ENCODE assay signal across 11 mouse cellular contexts in the genomic region with DNA sequence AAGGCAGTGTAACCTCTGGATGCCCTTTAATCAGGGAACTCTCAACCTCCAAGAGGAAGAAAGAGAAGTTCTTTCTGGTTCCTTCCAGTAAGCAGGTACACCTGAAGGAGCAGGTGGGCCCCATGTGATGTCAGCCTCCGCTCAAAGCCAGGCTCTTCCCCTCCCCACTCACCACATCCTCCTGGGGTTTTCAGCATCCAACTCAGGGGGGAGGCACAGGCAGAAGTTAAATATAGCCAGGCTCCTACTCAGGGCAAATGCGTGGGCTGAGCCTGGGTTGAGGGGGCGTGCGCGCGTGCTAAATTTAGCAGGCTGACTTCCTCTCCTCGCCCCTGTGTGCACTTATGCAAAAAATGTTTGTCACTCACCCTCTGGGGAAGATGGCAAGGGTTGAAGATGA.
DNase-seq lines count a peak whose midpoint lies in the region; ATAC-seq and TF ChIP-seq lines count a peak whose summit lies in the region.
"Had no signal": no experiment of that assay in that cellular context is flagged by ENCODE, and none has a peak within 500 bp of the region (broad histone marks: within the 10 kb centered on the region; RNA-seq: fewer than 3 reads in every experiment).

No protein-coding gene starts in this region.

- H3K4me2 ChIP-seq in kidney, postnatal 0 days (ENCODE audit: low read length): no peak overlapping the region
- H3K4me2 ChIP-seq: embryonic facial prominence, embryonic 12.5 days; intestine, embryonic 15.5 days; limb, embryonic 13.5 days had no signal

- no peak overlapping the region for H3K9ac ChIP-seq in kidney, postnatal 0 days (ENCODE audit: low read depth, low read length)
- H3K9ac ChIP-seq: embryonic facial prominence, embryonic 12.5 days; intestine, embryonic 15.5 days; limb, embryonic 13.5 days had no signal

- no peaks in the 10 kb centered on the region; the same call in 1 of the 2 replicates for H3K4me1 ChIP-seq in kidney, postnatal 0 days (replicated peaks; ENCODE audit: insufficient read depth, low read length)
- H3K4me1 ChIP-seq: intestine, embryonic 15.5 days; limb, embryonic 13.5 days had no signal

- H3K9me3 ChIP-seq in kidney, postnatal 0 days (replicated peaks; ENCODE audit: low read length): no peaks in the 10 kb centered on the region
- H3K9me3 ChIP-seq: embryonic facial prominence, embryonic 12.5 days; intestine, embryonic 15.5 days; limb, embryonic 13.5 days had no signal

- whole genome bisulfite sequencing in kidney, postnatal 0 days: 14% methylated on average over 7 of the region's 7 CpGs

- no peak overlapping the region for H3K4me3 ChIP-seq in kidney, postnatal 0 days (replicated peaks; ENCODE audit: low read depth, low read length)
- H3K4me3 ChIP-seq: embryonic facial prominence, embryonic 12.5 days; intestine, embryonic 15.5 days; limb, embryonic 13.5 days had no signal

- DNase-seq in kidney, postnatal 0 days (ENCODE audit: low spot score): peak; percentile 36
- DNase-seq in kidney, postnatal 25 days: no peak
- DNase-seq in c-Kit-positive CD71-positive TER-119-positive erythroid progenitor cells, embryonic 14.5 days (ENCODE audit: low spot score): peak; percentile 5
- DNase-seq in lung, postnatal 25 days (ENCODE audit: low spot score): peak; percentile 27
- DNase-seq in thymus, postnatal 0 days (ENCODE audit: low spot score): peak; percentile 94
- DNase-seq in left cerebral cortex, adult 9 months (ENCODE audit: low spot score in 2 of 2): no peak
- no peak for DNase-seq in left cerebral cortex, postnatal 36 days (ENCODE audit: low spot score in 2 of 2)
- no peak for DNase-seq in frontal cortex, adult 2 months (ENCODE audit: extremely low spot score in 1 of 2, low spot score in 1 of 2)

- ATAC-seq in kidney, postnatal 0 days (replicated peaks; ENCODE audit: low FRiP score, low read depth): peak; percentile 57; the same call in 1 of the 2 replicates
- ATAC-seq: intestine, embryonic 15.5 days had no signal

- H3K36me3 ChIP-seq in kidney, postnatal 0 days (ENCODE audit: insufficient read depth, low read length): no peaks in the 10 kb centered on the region
- H3K36me3 ChIP-seq: embryonic facial prominence, embryonic 12.5 days; intestine, embryonic 15.5 days; limb, embryonic 13.5 days had no signal

- no peak overlapping the region for H3K27ac ChIP-seq in kidney, postnatal 0 days
- H3K27ac ChIP-seq: embryonic facial prominence, embryonic 12.5 days; intestine, embryonic 15.5 days; limb, embryonic 13.5 days had no signal

- intact Hi-C loops in left cerebral cortex, postnatal 36 days (cut with DNase I): loop anchor here (10.0 kb wide), 1 partner anchor 144 kb away; no protein-coding TSS in a partner anchor

- no peaks in the 10 kb centered on the region for H3K27me3 ChIP-seq in kidney, postnatal 0 days (ENCODE audit: insufficient read depth, low read length)
- H3K27me3 ChIP-seq: embryonic facial prominence, embryonic 12.5 days; intestine, embryonic 15.5 days; limb, embryonic 13.5 days had no signal

- TF ChIP-seq CTCF in kidney, postnatal 0 days (IDR thresholded peaks at IDR 0.05; ENCODE audit: low read depth): no peak

Comparison
In these comparisons a context has a peak if more than half of its experiments do, and no peak if none do; other contexts are left out.
1. DNase-seq: peak in kidney, postnatal 0 days (single experiment), c-Kit-positive CD71-positive TER-119-positive erythroid progenitor cells, embryonic 14.5 days (single experiment), lung, postnatal 25 days (single experiment) and thymus, postnatal 0 days (single experiment); none in kidney, postnatal 25 days (0 of 2), left cerebral cortex, adult 9 months (0 of 2), left cerebral cortex, postnatal 36 days (0 of 2) and frontal cortex, adult 2 months (0 of 2).